In genomic region chr7:98767261-98767660, GRCm38 (mm10) we compare ENCODE assay signal across 25 mouse cellular contexts.
A peak's percentile ranks its signal among the peaks of the same experiment; 100 is the strongest.
DNase-seq lines count a peak whose midpoint lies in the region; ATAC-seq lines count a peak whose summit lies in the region.
"Had no signal": no experiment of that assay in that cellular context is flagged by ENCODE, and none has a peak within 500 bp of the region (broad histone marks: within the 10 kb centered on the region; RNA-seq: fewer than 3 reads in every experiment).

No protein-coding gene starts in this region.

- H3K9ac ChIP-seq in heart, embryonic 12.5 days, result no peak overlapping the region
- H3K9ac ChIP-seq in heart, embryonic 14.5 days (ENCODE audit: low read length), result no peak overlapping the region
- no peak overlapping the region for H3K9ac ChIP-seq in midbrain, embryonic 11.5 days (ENCODE audit: low read length)
- H3K9ac ChIP-seq: embryonic facial prominence, embryonic 12.5 days; forebrain, embryonic 13.5 days; forebrain, embryonic 15.5 days had no signal

- 46% methylated on average over 6 of the region's 6 CpGs for whole genome bisulfite sequencing in heart, embryonic 12.5 days
- WGBS in heart, embryonic 14.5 days, result 52% methylated on average over 6 of the region's 6 CpGs
- WGBS in midbrain, embryonic 10.5 days, result 76% methylated on average over 6 of the region's 6 CpGs
- WGBS in midbrain, embryonic 11.5 days, result 75% methylated on average over 6 of the region's 6 CpGs

- H3K27me3 ChIP-seq in heart, embryonic 12.5 days (replicated peaks), result no peaks in the 10 kb centered on the region
- H3K27me3 ChIP-seq in heart, embryonic 14.5 days (ENCODE audit: control insufficient read depth, insufficient read depth, low read length), result no peaks in the 10 kb centered on the region
- H3K27me3 ChIP-seq in midbrain, embryonic 10.5 days (ENCODE audit: low read depth, poor library complexity, severe bottlenecking), result peaks cover 10% of the 10 kb centered on the region
- H3K27me3 ChIP-seq in midbrain, embryonic 11.5 days (ENCODE audit: control insufficient read depth, insufficient read depth, low read length), result no peaks in the 10 kb centered on the region
- H3K27me3 ChIP-seq: embryonic facial prominence, embryonic 12.5 days; forebrain, embryonic 15.5 days had no signal

- no peaks in the 10 kb centered on the region for H3K9me3 ChIP-seq in heart, embryonic 12.5 days (replicated peaks)
- H3K9me3 ChIP-seq in heart, embryonic 14.5 days (ENCODE audit: control insufficient read depth, low read length), result no peaks in the 10 kb centered on the region
- H3K9me3 ChIP-seq in midbrain, embryonic 10.5 days (replicated peaks), result no peaks in the 10 kb centered on the region
- no peaks in the 10 kb centered on the region for H3K9me3 ChIP-seq in midbrain, embryonic 11.5 days (ENCODE audit: control insufficient read depth, low read length)
- H3K9me3 ChIP-seq: embryonic facial prominence, embryonic 12.5 days; forebrain, embryonic 13.5 days; forebrain, embryonic 15.5 days; G1E had no signal

- no peaks in the 10 kb centered on the region for H3K36me3 ChIP-seq in heart, embryonic 12.5 days
- no peaks in the 10 kb centered on the region for H3K36me3 ChIP-seq in heart, embryonic 14.5 days (ENCODE audit: control insufficient read depth, insufficient read depth, low read length)
- H3K36me3 ChIP-seq in midbrain, embryonic 10.5 days, result no peaks in the 10 kb centered on the region
- no peaks in the 10 kb centered on the region for H3K36me3 ChIP-seq in midbrain, embryonic 11.5 days (ENCODE audit: control insufficient read depth, insufficient read depth, low read length)
- H3K36me3 ChIP-seq: embryonic facial prominence, embryonic 12.5 days; forebrain, embryonic 15.5 days; G1E had no signal

- peaks cover 23% of the 10 kb centered on the region for H3K4me1 ChIP-seq in heart, embryonic 12.5 days (replicated peaks)
- H3K4me1 ChIP-seq in heart, embryonic 14.5 days (ENCODE audit: control insufficient read depth in 2 of 2, insufficient read depth in 2 of 2, low read length in 2 of 2), result peaks cover 12 to 21% of the 10 kb centered on the region in 2 experiments; a peak in 3 of 4 replicates
- H3K4me1 ChIP-seq in midbrain, embryonic 10.5 days, result peaks cover 34% of the 10 kb centered on the region
- no peaks in the 10 kb centered on the region; the same call in 1 of the 2 replicates for H3K4me1 ChIP-seq in midbrain, embryonic 11.5 days (ENCODE audit: control insufficient read depth, insufficient read depth, low read length)
- H3K4me1 ChIP-seq: forebrain, embryonic 15.5 days had no signal

- ATAC-seq in heart, embryonic 12.5 days (ENCODE audit: insufficient number of reproducible peaks, low FRiP score), result peak; percentile 42; the same call in 1 of the 2 replicates
- ATAC-seq in heart, embryonic 14.5 days (ENCODE audit: insufficient number of reproducible peaks, insufficient read depth, low FRiP score, low read depth), result peak; percentile 51; the same call in 1 of the 2 replicates
- ATAC-seq in midbrain, embryonic 11.5 days (ENCODE audit: low FRiP score), result no peak
- ATAC-seq: activated CD4-positive, CD25-positive, alpha-beta regulatory T cell, adult 4 months; CD4-positive, CD25-positive, alpha-beta regulatory T cell, adult 4 months; forebrain, embryonic 13.5 days; forebrain, embryonic 15.5 days; Patski had no signal

- DNase-seq in heart, adult 11 months, result peak; percentile 94
- no peak for DNase-seq in heart, postnatal 4 days
- DNase-seq in heart, adult 9 months (ENCODE audit: low spot score in 2 of 2), result no peak
- no peak for DNase-seq in heart, adult 8-10 months (ENCODE audit: low spot score)
- DNase-seq in midbrain, embryonic 10.5 days (ENCODE audit: low spot score), result no peak
- no peak for DNase-seq in midbrain, embryonic 11.5 days (ENCODE audit: low spot score, missing footprints)
- DNase-seq: adrenal gland, adult 8-10 months; adrenal gland, postnatal 14 days; adrenal gland, postnatal 36 days; B cell, adult 2 months; cerebellum, adult 11-12 months; cerebellum, adult 2 months; cerebellum, adult 9-10 months; cerebellum, postnatal 14 days; cerebellum, postnatal 36 days; embryo, embryonic 11 days had no signal

- H3K27ac ChIP-seq in heart, embryonic 12.5 days (ENCODE audit: poor library complexity, severe bottlenecking), result peak overlapping the region; percentile 30; the same call in 1 of the 2 replicates
- H3K27ac ChIP-seq in heart, embryonic 14.5 days (replicated peaks in 1 of 2; ENCODE audit: control insufficient read depth in 1 of 2, insufficient read depth in 1 of 2, low read depth in 2 of 2, low read length in 2 of 2), result 0 out of 4 replicates have a peak overlapping the region, but pooled peaks of 1 of the 2 experiments have one; percentile 10
- H3K27ac ChIP-seq in midbrain, embryonic 10.5 days (replicated peaks), result 0 out of 2 replicates have a peak overlapping the region, but pooled peaks have one; percentile 23
- no peak overlapping the region for H3K27ac ChIP-seq in midbrain, embryonic 11.5 days (ENCODE audit: low read depth, low read length)
- H3K27ac ChIP-seq: embryonic facial prominence, embryonic 12.5 days; forebrain, embryonic 13.5 days; forebrain, embryonic 15.5 days had no signal

- H3K4me2 ChIP-seq in heart, embryonic 12.5 days, result no peak overlapping the region
- H3K4me2 ChIP-seq in heart, embryonic 14.5 days (ENCODE audit: low read length), result no peak overlapping the region
- H3K4me2 ChIP-seq in midbrain, embryonic 11.5 days, result no peak overlapping the region
- H3K4me2 ChIP-seq: embryonic facial prominence, embryonic 12.5 days; forebrain, embryonic 13.5 days; forebrain, embryonic 15.5 days had no signal

- H3K4me3 ChIP-seq in heart, embryonic 12.5 days, result no peak overlapping the region
- H3K4me3 ChIP-seq in heart, embryonic 14.5 days (ENCODE audit: control insufficient read depth in 1 of 2, insufficient read depth in 1 of 2, low read depth in 1 of 2, low read length in 2 of 2), result no peak overlapping the region
- H3K4me3 ChIP-seq in midbrain, embryonic 10.5 days, result no peak overlapping the region
- H3K4me3 ChIP-seq in midbrain, embryonic 11.5 days (ENCODE audit: low read depth, low read length), result no peak overlapping the region
- H3K4me3 ChIP-seq: embryonic facial prominence, embryonic 12.5 days; forebrain, embryonic 13.5 days; forebrain, embryonic 15.5 days had no signal
